Mouse (Mus musculus) right cerebral cortex, postnatal 25 days (tissue): ENCODE results near the gene Aldh16a1.
"Not testable (repeated sequence)": the region's sequence is repeated elsewhere in the genome, so short reads cannot be mapped to it uniquely, and the experiment has no call there.

Source experiments
- DNase-seq: peaks from one replicate; pipeline ENCODE4 v3.0.0; 2022

The Aldh16a1 gene

GRCm38 (mm10) chr7:45155590-45155989 is 1.2 kb upstream of the Aldh16a1 start:
- DNase-seq = no peak

GRCm38 (mm10) chr7:45154993-45155514 is 670 bp upstream of the Aldh16a1 start:
- DNase-seq = no peak

- DNase-seq = no peak
Observed at GRCm38 (mm10) chr7:45153586-45153985, 798 bp downstream of the Aldh16a1 start.

- DNase-seq = not testable (repeated sequence)
Observed at GRCm38 (mm10) chr7:45153052-45153451, 1.3 kb downstream of the Aldh16a1 start.

GRCm38 (mm10) chr7:45151303-45151702 is 3.1 kb downstream of the Aldh16a1 start:
- no peak for DNase-seq

GRCm38 (mm10) chr7:45150321-45150720 is 4.1 kb downstream of the Aldh16a1 start:
- DNase-seq = no peak

GRCm38 (mm10) chr7:45149545-45149944 is 4.8 kb downstream of the Aldh16a1 start:
- no peak for DNase-seq

- no peak for DNase-seq
Observed at GRCm38 (mm10) chr7:45148534-45149098, 5.8 kb downstream of the Aldh16a1 start.

GRCm38 (mm10) chr7:45147899-45148298 is 6.5 kb downstream of the Aldh16a1 start:
- no peak for DNase-seq

- no peak for DNase-seq
Observed at GRCm38 (mm10) chr7:45147267-45147666, 7.1 kb downstream of the Aldh16a1 start.

GRCm38 (mm10) chr7:45145460-45145859 is 8.9 kb downstream of the Aldh16a1 start:
- no peak for DNase-seq

GRCm38 (mm10) chr7:45144368-45145174 is 9.8 kb downstream of the Aldh16a1 start:
- no peak for DNase-seq

- no peak for DNase-seq
Observed at GRCm38 (mm10) chr7:45141914-45142313, 12.5 kb downstream of the Aldh16a1 start.

- DNase-seq = no peak
Observed at GRCm38 (mm10) chr7:45141319-45141718, 13.1 kb downstream of the Aldh16a1 start.

GRCm38 (mm10) chr7:45139904-45140723 is 14.3 kb downstream of the Aldh16a1 start:
- DNase-seq = no peak

- DNase-seq = no peak
Observed at GRCm38 (mm10) chr7:45138403-45138802, 16.0 kb downstream of the Aldh16a1 start.

- no peak for DNase-seq
Observed at GRCm38 (mm10) chr7:45137171-45138006, 17.0 kb downstream of the Aldh16a1 start.

- DNase-seq = peak; percentile 84
Observed at GRCm38 (mm10) chr7:45135993-45136567, 18.3 kb downstream of the Aldh16a1 start, which contains the start of the genes Gm45713 and Flt3l. Gm45713 (minus strand) TSS chr7:45136231. Flt3l (minus strand) TSS chr7:45136432.

- DNase-seq = no peak
Observed at GRCm38 (mm10) chr7:45135370-45135769, 19.0 kb downstream of the Aldh16a1 start.

GRCm38 (mm10) chr7:45134544-45135026 is 19.8 kb downstream of the Aldh16a1 start:
- no peak for DNase-seq

GRCm38 (mm10) chr7:45133446-45134159 is 20.8 kb downstream of the Aldh16a1 start:
- DNase-seq = no peak
